Mouse (Mus musculus) liver, embryonic 14.5 days (tissue): ENCODE data around the gene Fau.

Experiments used
- CTCF ChIP-seq: IDR thresholded peaks from 2 replicates; pipeline ENCODE4 v1.5.1; 2016; ENCODE audit warnings: antibody characterized with exemption, low read depth, control low read depth
- EP300 ChIP-seq: IDR thresholded peaks from 2 replicates; pipeline ENCODE4 v1.6.1; 2016; ENCODE audit warnings: antibody characterized with exemption, low read depth

- TF ChIP-seq EP300 (no peak), CTCF (no peak; the same call in 1 of the 2 replicates)
These were observed 11.3 kb downstream of the Fau start for GRCm38 (mm10) chr19:6068951-6069350.
